Mouse (Mus musculus) forelimb bud, embryonic 11.5 days (tissue): Measurements from ENCODE around the gene Ahcyl2.
"Not testable (repeated sequence)": the region's sequence is repeated elsewhere in the genome, so short reads cannot be mapped to it uniquely, and the experiment has no call there.

ENCODE experiments used
- DNase-seq: peaks from one replicate; pipeline ENCODE4 v3.0.0-alpha.2; 2012; ENCODE audit warnings: low read depth, low spot score

The Ahcyl2 gene

GRCm38 (mm10) chr6:29815060-29815459 is 47.2 kb downstream of the Ahcyl2 start:
- DNase-seq, result no peak

- DNase-seq, result no peak
Observed at GRCm38 (mm10) chr6:29815634-29816033, 47.8 kb downstream of the Ahcyl2 start.

GRCm38 (mm10) chr6:29816371-29816770 is 48.6 kb downstream of the Ahcyl2 start:
- DNase-seq, result not testable (repeated sequence)

- no peak for DNase-seq
Observed at GRCm38 (mm10) chr6:29819309-29819708, 51.5 kb downstream of the Ahcyl2 start.

GRCm38 (mm10) chr6:29820314-29820713 is 52.5 kb downstream of the Ahcyl2 start:
- no peak for DNase-seq

- no peak for DNase-seq
Observed at GRCm38 (mm10) chr6:29820926-29821325, 53.1 kb downstream of the Ahcyl2 start.

GRCm38 (mm10) chr6:29821770-29822169 is 54.0 kb downstream of the Ahcyl2 start:
- no peak for DNase-seq

- DNase-seq, result no peak
Observed at GRCm38 (mm10) chr6:29825302-29825701, 57.5 kb downstream of the Ahcyl2 start.

GRCm38 (mm10) chr6:29827291-29828242 is 59.8 kb downstream of the Ahcyl2 start:
- DNase-seq, result no peak

- no peak for DNase-seq
Observed at GRCm38 (mm10) chr6:29828574-29829234, 60.9 kb downstream of the Ahcyl2 start.

- DNase-seq, result no peak
Observed at GRCm38 (mm10) chr6:29832356-29832755, 64.5 kb downstream of the Ahcyl2 start.

GRCm38 (mm10) chr6:29833117-29833516 is 65.3 kb downstream of the Ahcyl2 start:
- no peak for DNase-seq

GRCm38 (mm10) chr6:29833568-29834255 is 65.9 kb downstream of the Ahcyl2 start:
- DNase-seq, result no peak

- DNase-seq, result no peak
Observed at GRCm38 (mm10) chr6:29835543-29836177, 67.8 kb downstream of the Ahcyl2 start.

- no peak for DNase-seq
Observed at GRCm38 (mm10) chr6:29837579-29837978, 69.8 kb downstream of the Ahcyl2 start.

GRCm38 (mm10) chr6:29838531-29838930 is 70.7 kb downstream of the Ahcyl2 start:
- DNase-seq, result no peak

- DNase-seq, result no peak
Observed at GRCm38 (mm10) chr6:29840008-29840407, 72.2 kb downstream of the Ahcyl2 start.

- DNase-seq, result no peak
Observed at GRCm38 (mm10) chr6:29841461-29841860, 73.7 kb downstream of the Ahcyl2 start.

GRCm38 (mm10) chr6:29847643-29848166 is 79.9 kb downstream of the Ahcyl2 start:
- DNase-seq, result no peak

- DNase-seq, result no peak
Observed at GRCm38 (mm10) chr6:29848808-29849207, 81.0 kb downstream of the Ahcyl2 start.

- no peak for DNase-seq
Observed at GRCm38 (mm10) chr6:29850096-29850495, 82.3 kb downstream of the Ahcyl2 start.
